Mouse (Mus musculus) megakaryocyte, adult 5-6 weeks (primary cell): Measurements from ENCODE around the gene Ccser1. TPM values are rescaled to one million over a fixed set of nuclear protein-coding genes. Genes with fewer than 3 reads are reported as not detected.

Experiments
- ATAC-seq: 2 replicates; pipeline ENCODE4 v1.8.0; 2016; ENCODE audit warnings: mild to moderate bottlenecking, inconsistent platforms; ENCODE audit not compliant: poor library complexity, severe bottlenecking
- total RNA-seq, 2 experiments: library from RNA; stranded (forward) in 1 of 2; stranded (reverse) in 1 of 2; fragments of 153-499, 151-499 nt in 1 of 2; fragments of 221-1000, 200-1000 nt in 1 of 2; gene quantifications; 2 replicates each; pipeline versions ENCODE4 v1.2.3 to v1.2.4; 2015 to 2017

Gene Ccser1
- total RNA-seq (2015) = 0.68 TPM in 1 of 2 replicates, not detected in the other
- total RNA-seq (2017) = not detected in 2 replicates

GRCm38 (mm10) chr6:61179949-61180755 is at the start of gene Ccser1:
Gene Ccser1, plus strand, starts transcription at chr6:61180324.
- peak; percentile 33; the same call in 1 of the 2 replicates for ATAC-seq

GRCm38 (mm10) chr6:61136436-61136835 is 43.7 kb upstream of the Ccser1 start:
- no peak for ATAC-seq

GRCm38 (mm10) chr6:61143031-61143430 is 37.1 kb upstream of the Ccser1 start:
- ATAC-seq = no peak

GRCm38 (mm10) chr6:61152924-61153323 is 27.2 kb upstream of the Ccser1 start:
- no peak for ATAC-seq

- no peak for ATAC-seq
Observed at GRCm38 (mm10) chr6:61154654-61155053, 25.5 kb upstream of the Ccser1 start.

GRCm38 (mm10) chr6:61155059-61155629 is 25.0 kb upstream of the Ccser1 start:
- no peak for ATAC-seq

- ATAC-seq = no peak
Observed at GRCm38 (mm10) chr6:61155718-61156117, 24.4 kb upstream of the Ccser1 start.

- no peak for ATAC-seq
Observed at GRCm38 (mm10) chr6:61162117-61162516, 18.0 kb upstream of the Ccser1 start.

GRCm38 (mm10) chr6:61166891-61167290 is 13.2 kb upstream of the Ccser1 start:
- no peak for ATAC-seq

GRCm38 (mm10) chr6:61176126-61176525 is 4.0 kb upstream of the Ccser1 start:
- ATAC-seq = no peak

- ATAC-seq = no peak
Observed at GRCm38 (mm10) chr6:61177476-61177875, 2.6 kb upstream of the Ccser1 start.

GRCm38 (mm10) chr6:61179641-61179948 is 529 bp upstream of the Ccser1 start:
- ATAC-seq = no peak

GRCm38 (mm10) chr6:61180756-61181191 is 650 bp downstream of the Ccser1 start:
- ATAC-seq = 0 out of 2 replicates have a peak, but pooled peaks have one; percentile 15

GRCm38 (mm10) chr6:61189029-61189428 is 8.9 kb downstream of the Ccser1 start:
- no peak for ATAC-seq

- no peak for ATAC-seq
Observed at GRCm38 (mm10) chr6:61191597-61192386, 11.7 kb downstream of the Ccser1 start.

GRCm38 (mm10) chr6:61203344-61203743 is 23.2 kb downstream of the Ccser1 start:
- ATAC-seq = no peak

GRCm38 (mm10) chr6:61206042-61206441 is 25.9 kb downstream of the Ccser1 start:
- ATAC-seq = no peak

GRCm38 (mm10) chr6:61206619-61207018 is 26.5 kb downstream of the Ccser1 start:
- no peak for ATAC-seq

GRCm38 (mm10) chr6:61210061-61210737 is 30.1 kb downstream of the Ccser1 start:
- ATAC-seq = no peak

- ATAC-seq = no peak
Observed at GRCm38 (mm10) chr6:61215705-61216104, 35.6 kb downstream of the Ccser1 start.

- no peak for ATAC-seq
Observed at GRCm38 (mm10) chr6:61216514-61216913, 36.4 kb downstream of the Ccser1 start.
